ENCODE assay signal across 16 mouse cellular contexts in the genomic region with DNA sequence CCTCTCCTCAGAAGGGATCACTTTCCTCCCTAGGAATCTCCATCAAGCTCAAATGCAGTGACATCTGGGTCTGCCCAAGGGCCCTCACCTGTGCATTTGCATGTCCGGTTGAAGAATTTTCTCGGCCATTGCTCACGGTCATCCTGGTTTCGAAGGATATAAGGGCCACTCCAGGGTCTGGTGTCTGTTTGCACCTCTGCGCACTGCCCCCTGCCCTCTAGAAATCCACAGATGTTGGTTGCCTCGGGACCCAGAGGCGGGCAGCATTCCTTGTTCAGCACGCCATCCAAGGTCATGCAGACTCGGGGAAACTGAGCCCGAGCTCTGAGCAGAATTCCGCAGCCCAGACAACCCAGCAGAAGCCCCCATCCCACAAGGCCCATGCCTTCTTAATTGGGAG. TPM values are rescaled to one million over a fixed set of nuclear protein-coding genes. Genes with fewer than 3 reads are reported as not detected.
A peak's percentile ranks its signal among the peaks of the same experiment; 100 is the strongest.
DNase-seq lines count a peak whose midpoint lies in the region; ATAC-seq and TF ChIP-seq lines count a peak whose summit lies in the region.
"Had no signal": no experiment of that assay in that cellular context is flagged by ENCODE, and none has a peak within 500 bp of the region (broad histone marks: within the 10 kb centered on the region; RNA-seq: fewer than 3 reads in every experiment).

No protein-coding gene starts in this region.

- no peak overlapping the region for H3K27ac ChIP-seq in hindbrain, embryonic 16.5 days (ENCODE audit: low read depth, low read length)
- H3K27ac ChIP-seq in hindbrain, embryonic 10.5 days = no peak overlapping the region
- H3K27ac ChIP-seq in forebrain, embryonic 15.5 days (replicated peaks) = peak overlapping the region; percentile 65
- H3K27ac ChIP-seq in midbrain, embryonic 16.5 days (ENCODE audit: low read length) = no peak overlapping the region
- H3K27ac ChIP-seq: embryonic facial prominence, embryonic 12.5 days; liver, embryonic 12.5 days had no signal

- H3K9ac ChIP-seq in hindbrain, embryonic 16.5 days (ENCODE audit: low read depth, low read length) = no peak overlapping the region
- H3K9ac ChIP-seq in forebrain, embryonic 15.5 days (replicated peaks) = no peak overlapping the region
- H3K9ac ChIP-seq in midbrain, embryonic 16.5 days (ENCODE audit: low read depth, low read length) = no peak overlapping the region
- H3K9ac ChIP-seq: embryonic facial prominence, embryonic 12.5 days; liver, embryonic 12.5 days had no signal

- no peaks in the 10 kb centered on the region; the same call in 1 of the 2 replicates for H3K27me3 ChIP-seq in hindbrain, embryonic 16.5 days (replicated peaks; ENCODE audit: control insufficient read depth, insufficient read depth, low read length)
- H3K27me3 ChIP-seq in hindbrain, embryonic 10.5 days (ENCODE audit: insufficient read depth, poor library complexity, severe bottlenecking) = peaks cover 81% of the 10 kb centered on the region
- peaks cover 42% of the 10 kb centered on the region for H3K27me3 ChIP-seq in E14TG2a.4 (ENCODE audit: insufficient read depth, low read length)
- H3K27me3 ChIP-seq in forebrain, embryonic 15.5 days = no peaks in the 10 kb centered on the region
- H3K27me3 ChIP-seq in midbrain, embryonic 16.5 days (ENCODE audit: control insufficient read depth, insufficient read depth, low read depth, low read length) = peaks cover 3% of the 10 kb centered on the region
- H3K27me3 ChIP-seq: embryonic facial prominence, embryonic 12.5 days had no signal

- peaks cover 2% of the 10 kb centered on the region; the same call in 1 of the 2 replicates for H3K4me1 ChIP-seq in hindbrain, embryonic 16.5 days (ENCODE audit: control insufficient read depth, insufficient read depth, low read depth, low read length)
- H3K4me1 ChIP-seq in hindbrain, embryonic 10.5 days (replicated peaks) = peaks cover 23% of the 10 kb centered on the region
- peaks cover 14% of the 10 kb centered on the region; the same call in 1 of the 2 replicates for H3K4me1 ChIP-seq in E14TG2a.4 (replicated peaks; ENCODE audit: low read depth, low read length)
- H3K4me1 ChIP-seq in forebrain, embryonic 15.5 days = peaks cover 20% of the 10 kb centered on the region
- H3K4me1 ChIP-seq in midbrain, embryonic 16.5 days (ENCODE audit: control insufficient read depth, insufficient read depth, low read length) = peaks cover 9% of the 10 kb centered on the region
- H3K4me1 ChIP-seq: liver, embryonic 12.5 days had no signal

- no peak overlapping the region for H3K4me2 ChIP-seq in hindbrain, embryonic 16.5 days (ENCODE audit: low read length)
- H3K4me2 ChIP-seq in forebrain, embryonic 15.5 days (replicated peaks) = peak overlapping the region; percentile 12; the same call in 1 of the 2 replicates
- no peak overlapping the region for H3K4me2 ChIP-seq in midbrain, embryonic 16.5 days (ENCODE audit: low read length)
- H3K4me2 ChIP-seq: embryonic facial prominence, embryonic 12.5 days; liver, embryonic 12.5 days had no signal

- 84% methylated on average over 11 of the region's 11 CpGs for WGBS in hindbrain, embryonic 16.5 days
- WGBS in hindbrain, embryonic 10.5 days = 83% methylated on average over 11 of the region's 11 CpGs
- 43% methylated on average over 11 of the region's 11 CpGs for WGBS in forebrain, embryonic 15.5 days
- 75% methylated on average over 11 of the region's 11 CpGs for WGBS in midbrain, embryonic 16.5 days

- no peaks in the 10 kb centered on the region for H3K9me3 ChIP-seq in hindbrain, embryonic 16.5 days (ENCODE audit: control insufficient read depth, low read length)
- no peaks in the 10 kb centered on the region for H3K9me3 ChIP-seq in hindbrain, embryonic 10.5 days
- H3K9me3 ChIP-seq in E14TG2a.4 (ENCODE audit: low read length) = no peaks in the 10 kb centered on the region
- H3K9me3 ChIP-seq in forebrain, embryonic 15.5 days = no peaks in the 10 kb centered on the region
- H3K9me3 ChIP-seq in midbrain, embryonic 16.5 days (replicated peaks; ENCODE audit: control insufficient read depth, low read length, poor library complexity, severe bottlenecking) = no peaks in the 10 kb centered on the region
- H3K9me3 ChIP-seq: embryonic facial prominence, embryonic 12.5 days; G1E; liver, embryonic 12.5 days had no signal

- no peak for DNase-seq in hindbrain, embryonic 10.5 days (ENCODE audit: low spot score)
- DNase-seq in thymus, adult 18-20 months = no peak
- DNase-seq in layer of hippocampus, adult 18-20 months (ENCODE audit: low spot score in 2 of 2) = no peak
- DNase-seq in thymus, postnatal 36 days = no peak
- DNase-seq: adrenal gland, postnatal 14 days; B cell, adult 2 months; cerebellum, postnatal 10 days; heart, postnatal 10 days; kidney, adult 2 months had no signal

- no peak overlapping the region for H3K4me3 ChIP-seq in hindbrain, embryonic 16.5 days (ENCODE audit: low read length)
- no peak overlapping the region for H3K4me3 ChIP-seq in hindbrain, embryonic 10.5 days
- H3K4me3 ChIP-seq in E14TG2a.4 (replicated peaks; ENCODE audit: low read length) = peak overlapping the region; percentile 37; the same call in 1 of the 2 replicates
- no peak overlapping the region for H3K4me3 ChIP-seq in forebrain, embryonic 15.5 days
- H3K4me3 ChIP-seq in midbrain, embryonic 16.5 days (ENCODE audit: low read depth, low read length) = no peak overlapping the region
- H3K4me3 ChIP-seq: embryonic facial prominence, embryonic 12.5 days; liver, embryonic 12.5 days had no signal

- peak; percentile 48; the same call in 1 of the 2 replicates for ATAC-seq in hindbrain, embryonic 16.5 days
- ATAC-seq in forebrain, embryonic 15.5 days (replicated peaks) = peak; percentile 24; the same call in 1 of the 2 replicates
- ATAC-seq in midbrain, embryonic 16.5 days = peak; percentile 25; the same call in 1 of the 2 replicates
- ATAC-seq: liver, embryonic 12.5 days had no signal

- TF ChIP-seq CTCF in E14TG2a.4 (conservative IDR thresholded peaks at IDR 0.05; ENCODE audit: low read length) = no peak

- no peaks in the 10 kb centered on the region for H3K36me3 ChIP-seq in hindbrain, embryonic 16.5 days (ENCODE audit: control insufficient read depth, insufficient read depth, low read length)
- H3K36me3 ChIP-seq in hindbrain, embryonic 10.5 days = no peaks in the 10 kb centered on the region
- H3K36me3 ChIP-seq in E14TG2a.4 (ENCODE audit: insufficient read depth, low read length) = no peaks in the 10 kb centered on the region
- H3K36me3 ChIP-seq in forebrain, embryonic 15.5 days = no peaks in the 10 kb centered on the region
- H3K36me3 ChIP-seq in midbrain, embryonic 16.5 days (ENCODE audit: control insufficient read depth, insufficient read depth, low read length) = no peaks in the 10 kb centered on the region
- H3K36me3 ChIP-seq: embryonic facial prominence, embryonic 12.5 days; G1E; liver, embryonic 12.5 days had no signal

RNA-seq across cellular contexts. Expression of a gene that starts 0.6 kb away (rescaled TPM):
- polyA plus RNA-seq in hindbrain, embryonic 16.5 days (2015; fragmentation: Nextera tagmentation; extraction: Ambion mirVana) = 0.57 and 0.70 TPM in 2 replicates
- 3.2 and 3.5 TPM in 2 replicates for polyA plus RNA-seq in hindbrain, embryonic 10.5 days (2016; fragmentation: Nextera tagmentation; extraction: Ambion mirVana)
- polyA plus RNA-seq in forebrain, embryonic 15.5 days (2015; fragmentation: Nextera tagmentation; extraction: Ambion mirVana) = 7.2 and 7.3 TPM in 2 replicates
- 0.67 and 0.76 TPM in 2 replicates for polyA plus RNA-seq in midbrain, embryonic 16.5 days (2015; fragmentation: Nextera tagmentation; extraction: Ambion mirVana)
- under 1 TPM; 0.46 to 0.62 TPM for total RNA-seq in layer of hippocampus, adult 18-20 months (2021)
- total RNA-seq: adrenal gland, postnatal 14 days had no signal
- polyA plus RNA-seq: G1E had no signal
